Mouse (Mus musculus) megakaryocyte, adult 5-6 weeks (primary cell): Measurements from ENCODE around the gene Lmo1. TPM values are rescaled to one million over a fixed set of nuclear protein-coding genes. Genes with fewer than 3 reads are reported as not detected.

Source experiments
- ATAC-seq: 2 replicates; pipeline ENCODE4 v1.8.0; 2016; ENCODE audit warnings: mild to moderate bottlenecking, inconsistent platforms; ENCODE audit not compliant: poor library complexity, severe bottlenecking
- total RNA-seq, 2 experiments: library from RNA; stranded (forward) in 1 of 2; stranded (reverse) in 1 of 2; fragments of 153-499, 151-499 nt in 1 of 2; fragments of 221-1000, 200-1000 nt in 1 of 2; gene quantifications; 2 replicates each; pipeline versions ENCODE4 v1.2.3 to v1.2.4; 2015 to 2017

Gene Lmo1
- 30.3 and 33.6 TPM in 2 replicates for total RNA-seq (2015)
- 10.9 and 19.8 TPM in 2 replicates for total RNA-seq (2017)

- ATAC-seq: peak; percentile 55
Measured at GRCm38 (mm10) chr7:109174949-109175669, at the start of gene Lmo1. Lmo1 (minus strand) TSS chr7:109175207.

GRCm38 (mm10) chr7:109221716-109222110, 46.7 kb upstream of the Lmo1 start:
- no peak for ATAC-seq

- no peak for ATAC-seq
Measured at GRCm38 (mm10) chr7:109220766-109221715, 46.0 kb upstream of the Lmo1 start.

- no peak for ATAC-seq
Measured at GRCm38 (mm10) chr7:109220026-109220425, 45.0 kb upstream of the Lmo1 start.

GRCm38 (mm10) chr7:109218977-109219271, 43.9 kb upstream of the Lmo1 start:
- ATAC-seq: no peak

GRCm38 (mm10) chr7:109218130-109218976, 43.3 kb upstream of the Lmo1 start:
- ATAC-seq: peak; percentile 92

- ATAC-seq: peak; percentile 87
Measured at GRCm38 (mm10) chr7:109209804-109210203, 34.8 kb upstream of the Lmo1 start.

- no peak for ATAC-seq
Measured at GRCm38 (mm10) chr7:109207811-109208210, 32.8 kb upstream of the Lmo1 start.

GRCm38 (mm10) chr7:109206358-109206757, 31.4 kb upstream of the Lmo1 start:
- ATAC-seq: peak; percentile 28; the same call in 1 of the 2 replicates

- ATAC-seq: no peak
Measured at GRCm38 (mm10) chr7:109203140-109203539, 28.1 kb upstream of the Lmo1 start.

- no peak for ATAC-seq
Measured at GRCm38 (mm10) chr7:109200559-109200958, 25.6 kb upstream of the Lmo1 start.

- ATAC-seq: no peak
Measured at GRCm38 (mm10) chr7:109197161-109197650, 22.2 kb upstream of the Lmo1 start.

GRCm38 (mm10) chr7:109196399-109197082, 21.5 kb upstream of the Lmo1 start:
- ATAC-seq: no peak

- no peak for ATAC-seq
Measured at GRCm38 (mm10) chr7:109195982-109196381, 21.0 kb upstream of the Lmo1 start.

GRCm38 (mm10) chr7:109194850-109195249, 19.8 kb upstream of the Lmo1 start:
- no peak for ATAC-seq

- ATAC-seq: no peak
Measured at GRCm38 (mm10) chr7:109187244-109188035, 12.4 kb upstream of the Lmo1 start.

GRCm38 (mm10) chr7:109185975-109186374, 11.0 kb upstream of the Lmo1 start:
- ATAC-seq: peak; percentile 78

GRCm38 (mm10) chr7:109185564-109185963, 10.6 kb upstream of the Lmo1 start:
- ATAC-seq: peak; percentile 75

GRCm38 (mm10) chr7:109176688-109177087, 1.7 kb upstream of the Lmo1 start:
- ATAC-seq: no peak
